Mouse (Mus musculus): Measurements from ENCODE around the gene Clec12a. TPM values are rescaled to one million over a fixed set of nuclear protein-coding genes. Genes with fewer than 3 reads are reported as not detected.

Gene Clec12a
- polyA plus RNA-seq, 1 experiment from 2014 or later = 0.31 TPM

GRCm38 (mm10) chr6:129359515-129359914 lies 17.0 kb downstream of the Clec12a start:
- H3K4me2 ChIP-seq = no peak overlapping the region
- H3K36me3 ChIP-seq (ENCODE audit: control insufficient read depth, insufficient read depth, low read length) = no peaks in the 10 kb centered on the region
- H3K4me3 ChIP-seq (ENCODE audit: low read depth, low read length) = no peak overlapping the region
- no peak for ATAC-seq (replicated peaks; ENCODE audit: insufficient number of reproducible peaks, low FRiP score, low TSS enrichment)
- H3K9me3 ChIP-seq (replicated peaks; ENCODE audit: control insufficient read depth, low read length) = no peaks in the 10 kb centered on the region
- no peaks in the 10 kb centered on the region for H3K27me3 ChIP-seq (ENCODE audit: control insufficient read depth, insufficient read depth, low read length)
- no peak overlapping the region for H3K9ac ChIP-seq (ENCODE audit: low read depth, low read length)
- 87% methylated on average over 2 of the region's 2 CpGs for WGBS (ENCODE audit: insufficient replicate concordance)
- H3K27ac ChIP-seq (ENCODE audit: low read depth, low read length) = no peak overlapping the region
- no peaks in the 10 kb centered on the region for H3K4me1 ChIP-seq (ENCODE audit: control insufficient read depth, insufficient read depth, low read length)

GRCm38 (mm10) chr6:129363942-129364341 lies 21.5 kb downstream of the Clec12a start:
- H3K4me3 ChIP-seq (ENCODE audit: low read depth, low read length) = no peak overlapping the region
- no peak overlapping the region for H3K4me2 ChIP-seq
- no peak overlapping the region for H3K9ac ChIP-seq (ENCODE audit: low read depth, low read length)
- no peaks in the 10 kb centered on the region for H3K4me1 ChIP-seq (ENCODE audit: control insufficient read depth, insufficient read depth, low read length)
- no peak for ATAC-seq (replicated peaks; ENCODE audit: insufficient number of reproducible peaks, low FRiP score, low TSS enrichment)
- H3K27ac ChIP-seq (ENCODE audit: low read depth, low read length) = no peak overlapping the region
- H3K36me3 ChIP-seq (ENCODE audit: control insufficient read depth, insufficient read depth, low read length) = no peaks in the 10 kb centered on the region
- WGBS (ENCODE audit: insufficient replicate concordance) = 8% methylated on average over 1 of the region's 1 CpGs
- no peaks in the 10 kb centered on the region for H3K9me3 ChIP-seq (replicated peaks; ENCODE audit: control insufficient read depth, low read length)
- H3K27me3 ChIP-seq (ENCODE audit: control insufficient read depth, insufficient read depth, low read length) = no peaks in the 10 kb centered on the region

GRCm38 (mm10) chr6:129365959-129366359 lies 23.5 kb downstream of the Clec12a start:
- H3K4me3 ChIP-seq (ENCODE audit: low read depth, low read length) = no peak overlapping the region
- H3K27me3 ChIP-seq (ENCODE audit: control insufficient read depth, insufficient read depth, low read length) = no peaks in the 10 kb centered on the region
- no peak for ATAC-seq (replicated peaks; ENCODE audit: insufficient number of reproducible peaks, low FRiP score, low TSS enrichment)
- no peaks in the 10 kb centered on the region for H3K9me3 ChIP-seq (replicated peaks; ENCODE audit: control insufficient read depth, low read length)
- H3K4me2 ChIP-seq = no peak overlapping the region
- no peaks in the 10 kb centered on the region for H3K4me1 ChIP-seq (ENCODE audit: control insufficient read depth, insufficient read depth, low read length)
- 16% methylated on average over 6 of the region's 6 CpGs for WGBS (ENCODE audit: insufficient replicate concordance)
- no peak overlapping the region for H3K9ac ChIP-seq (ENCODE audit: low read depth, low read length)
- H3K27ac ChIP-seq (ENCODE audit: low read depth, low read length) = no peak overlapping the region
- no peaks in the 10 kb centered on the region for H3K36me3 ChIP-seq (ENCODE audit: control insufficient read depth, insufficient read depth, low read length)

- Histone ChIP-seq H3K9me3 (replicated peaks; ENCODE audit: control insufficient read depth, low read length) (no peaks in the 10 kb centered on the region), H3K4me3 (ENCODE audit: low read depth, low read length) (no peak overlapping the region)
Observed at GRCm38 (mm10) chr6:129369374-129370132, 27.1 kb downstream of the Clec12a start.

DNA sequence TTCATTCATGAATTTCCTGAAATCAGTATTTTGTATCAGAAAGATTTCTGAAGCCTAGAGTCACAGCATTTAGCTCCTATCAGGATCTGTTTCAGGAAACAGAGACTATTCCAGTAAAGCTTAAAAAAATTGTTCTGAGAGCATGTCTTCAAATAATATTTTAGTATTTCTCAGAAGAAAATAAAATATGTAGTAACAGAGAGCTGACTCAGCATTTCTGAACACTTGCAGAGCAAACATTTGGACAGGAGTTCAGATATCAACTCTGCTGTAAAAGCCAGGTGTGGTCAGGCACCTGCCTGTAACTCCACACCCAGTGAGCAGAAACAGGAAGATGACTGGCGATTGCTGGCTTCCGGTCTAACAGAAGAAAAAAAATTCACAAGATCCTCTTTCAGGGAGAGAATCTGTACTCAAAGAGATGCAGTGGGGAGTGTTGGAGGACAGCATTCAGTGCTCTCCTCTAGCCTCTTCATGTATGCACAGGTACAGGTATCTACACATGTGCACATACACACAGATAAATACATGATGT lies 32.5 kb downstream of the Clec12a start:
- Histone ChIP-seq H3K4me1 (ENCODE audit: control insufficient read depth, insufficient read depth, low read length) (no peaks in the 10 kb centered on the region), H3K9ac (ENCODE audit: low read depth, low read length) (no peak overlapping the region), H3K9me3 (replicated peaks; ENCODE audit: control insufficient read depth, low read length) (no peaks in the 10 kb centered on the region), H3K4me2 (no peak overlapping the region), H3K36me3 (ENCODE audit: control insufficient read depth, insufficient read depth, low read length) (no peaks in the 10 kb centered on the region), H3K27ac (ENCODE audit: low read depth, low read length) (no peak overlapping the region), H3K27me3 (ENCODE audit: control insufficient read depth, insufficient read depth, low read length) (no peaks in the 10 kb centered on the region), H3K4me3 (ENCODE audit: low read depth, low read length) (no peak overlapping the region)
- ATAC-seq (replicated peaks; ENCODE audit: insufficient number of reproducible peaks, low FRiP score, low TSS enrichment) = no peak
- WGBS (ENCODE audit: insufficient replicate concordance) = 78% methylated on average over 2 of the region's 2 CpGs

More at GRCm38 (mm10) chr6:129369374-129370132, 27.1 kb downstream of the Clec12a start:
- no peaks in the 10 kb centered on the region for H3K27me3 ChIP-seq (ENCODE audit: control insufficient read depth, insufficient read depth, low read length)
- H3K9ac ChIP-seq (ENCODE audit: low read depth, low read length) = no peak overlapping the region
- no peak overlapping the region for H3K4me2 ChIP-seq
- no peak overlapping the region for H3K27ac ChIP-seq (ENCODE audit: low read depth, low read length)
- no peaks in the 10 kb centered on the region for H3K36me3 ChIP-seq (ENCODE audit: control insufficient read depth, insufficient read depth, low read length)
- WGBS (ENCODE audit: insufficient replicate concordance) = 58% methylated on average over 7 of the region's 7 CpGs
- H3K4me1 ChIP-seq (ENCODE audit: control insufficient read depth, insufficient read depth, low read length) = no peaks in the 10 kb centered on the region
- ATAC-seq (replicated peaks; ENCODE audit: insufficient number of reproducible peaks, low FRiP score, low TSS enrichment) = no peak

DNA sequence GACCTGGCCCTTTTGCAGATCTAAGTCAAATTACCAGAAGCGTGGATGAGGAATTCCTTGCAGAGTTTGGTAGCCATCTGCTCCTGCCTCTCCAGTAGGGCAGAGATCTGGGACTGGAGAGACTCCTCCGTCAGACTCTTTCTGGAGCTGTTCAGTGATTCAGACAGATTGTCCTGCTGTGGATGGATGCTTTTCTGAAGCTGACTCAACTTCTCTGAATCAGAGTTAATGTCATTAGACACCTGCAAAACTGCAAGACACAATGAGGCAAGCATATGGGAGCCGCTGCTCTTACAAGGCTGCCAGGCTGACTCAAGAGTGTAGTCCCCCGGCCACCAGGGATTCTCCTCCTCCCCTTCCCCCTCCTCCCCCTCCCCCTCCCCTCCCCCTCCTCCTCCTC lies 38.0 kb downstream of the Clec12a start:
- Histone ChIP-seq H3K27ac (ENCODE audit: low read depth, low read length) (no peak overlapping the region), H3K36me3 (ENCODE audit: control insufficient read depth, insufficient read depth, low read length) (no peaks in the 10 kb centered on the region)
- WGBS (ENCODE audit: insufficient replicate concordance) = 51% methylated on average over 4 of the region's 4 CpGs

DNA sequence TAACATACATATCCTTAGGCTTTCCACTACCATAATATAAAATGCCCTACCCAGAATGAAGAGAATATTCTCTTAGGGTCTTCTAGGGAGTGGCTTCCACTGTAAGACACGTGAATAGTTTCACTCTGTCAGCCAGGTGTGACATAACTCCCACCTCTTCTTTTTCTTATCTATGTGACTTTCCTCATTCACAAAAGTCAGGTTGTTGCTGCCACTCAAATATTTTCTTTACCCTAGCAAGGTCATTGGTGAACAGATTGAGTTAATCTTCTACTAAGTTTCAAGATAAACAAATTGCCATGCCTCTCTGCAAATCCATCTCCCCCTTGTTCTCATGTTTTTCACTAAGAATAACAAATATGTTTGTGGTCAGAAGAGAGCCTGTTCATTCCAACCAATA lies 39.2 kb downstream of the Clec12a start:
- H3K4me2 ChIP-seq = no peak overlapping the region
- H3K4me1 ChIP-seq (ENCODE audit: control insufficient read depth, insufficient read depth, low read length) = no peaks in the 10 kb centered on the region; the same call in 1 of the 2 replicates
- H3K27me3 ChIP-seq (ENCODE audit: control insufficient read depth, insufficient read depth, low read length) = no peaks in the 10 kb centered on the region
- H3K27ac ChIP-seq (ENCODE audit: low read depth, low read length) = no peak overlapping the region
- no peak for ATAC-seq (replicated peaks; ENCODE audit: insufficient number of reproducible peaks, low FRiP score, low TSS enrichment)
- no peaks in the 10 kb centered on the region for H3K9me3 ChIP-seq (replicated peaks; ENCODE audit: control insufficient read depth, low read length)
- H3K4me3 ChIP-seq (ENCODE audit: low read depth, low read length) = no peak overlapping the region
- H3K9ac ChIP-seq (ENCODE audit: low read depth, low read length) = no peak overlapping the region
- no peaks in the 10 kb centered on the region for H3K36me3 ChIP-seq (ENCODE audit: control insufficient read depth, insufficient read depth, low read length)
- WGBS (ENCODE audit: insufficient replicate concordance) = 54% methylated on average over 1 of the region's 1 CpGs

More for the DNA sequence above, 38.0 kb downstream of the Clec12a start:
- H3K4me2 ChIP-seq = no peak overlapping the region
- ATAC-seq (replicated peaks; ENCODE audit: insufficient number of reproducible peaks, low FRiP score, low TSS enrichment) = no peak
- H3K27me3 ChIP-seq (ENCODE audit: control insufficient read depth, insufficient read depth, low read length) = no peaks in the 10 kb centered on the region
- no peaks in the 10 kb centered on the region; the same call in 1 of the 2 replicates for H3K4me1 ChIP-seq (ENCODE audit: control insufficient read depth, insufficient read depth, low read length)
- H3K4me3 ChIP-seq (ENCODE audit: low read depth, low read length) = no peak overlapping the region
- H3K9me3 ChIP-seq (replicated peaks; ENCODE audit: control insufficient read depth, low read length) = no peaks in the 10 kb centered on the region
- H3K9ac ChIP-seq (ENCODE audit: low read depth, low read length) = no peak overlapping the region

DNA sequence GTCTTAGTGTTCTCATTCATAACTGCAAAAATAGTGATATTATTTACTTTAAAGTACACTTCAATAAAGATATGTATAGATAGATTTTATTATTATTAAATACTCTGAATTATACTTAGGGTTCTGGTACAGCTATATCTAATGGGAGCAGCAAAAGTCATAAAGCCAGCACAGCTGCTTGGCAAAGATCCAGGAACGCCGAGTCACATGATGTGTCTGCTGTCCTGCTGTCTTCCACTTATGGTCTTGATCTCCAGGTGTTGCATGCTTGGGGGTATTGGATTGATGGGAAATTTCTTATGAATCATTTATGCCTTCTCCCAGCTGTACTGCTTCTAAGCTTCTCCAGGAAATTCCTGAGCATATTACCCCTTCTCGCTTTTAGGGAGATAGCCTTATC lies 41.0 kb downstream of the Clec12a start:
- no peak for ATAC-seq (replicated peaks; ENCODE audit: insufficient number of reproducible peaks, low FRiP score, low TSS enrichment)
- H3K27ac ChIP-seq (ENCODE audit: low read depth, low read length) = no peak overlapping the region
- no peaks in the 10 kb centered on the region for H3K36me3 ChIP-seq (ENCODE audit: control insufficient read depth, insufficient read depth, low read length)
- H3K9me3 ChIP-seq (replicated peaks; ENCODE audit: control insufficient read depth, low read length) = no peaks in the 10 kb centered on the region
- no peak overlapping the region for H3K4me2 ChIP-seq
- WGBS (ENCODE audit: insufficient replicate concordance) = 62% methylated on average over 3 of the region's 3 CpGs
- H3K4me3 ChIP-seq (ENCODE audit: low read depth, low read length) = no peak overlapping the region
- no peak overlapping the region for H3K9ac ChIP-seq (ENCODE audit: low read depth, low read length)
- H3K4me1 ChIP-seq (ENCODE audit: control insufficient read depth, insufficient read depth, low read length) = no peaks in the 10 kb centered on the region; the same call in 1 of the 2 replicates
- no peaks in the 10 kb centered on the region for H3K27me3 ChIP-seq (ENCODE audit: control insufficient read depth, insufficient read depth, low read length)

- H3K27ac ChIP-seq (ENCODE audit: low read depth, low read length) = no peak overlapping the region
- 62% methylated on average over 4 of the region's 4 CpGs for WGBS (ENCODE audit: insufficient replicate concordance)
- H3K4me3 ChIP-seq (ENCODE audit: low read depth, low read length) = no peak overlapping the region
- no peak overlapping the region for H3K9ac ChIP-seq (ENCODE audit: low read depth, low read length)
- ATAC-seq (replicated peaks; ENCODE audit: insufficient number of reproducible peaks, low FRiP score, low TSS enrichment) = no peak
- no peaks in the 10 kb centered on the region for H3K9me3 ChIP-seq (replicated peaks; ENCODE audit: control insufficient read depth, low read length)
- H3K36me3 ChIP-seq (ENCODE audit: control insufficient read depth, insufficient read depth, low read length) = no peaks in the 10 kb centered on the region
- H3K4me1 ChIP-seq (ENCODE audit: control insufficient read depth, insufficient read depth, low read length) = no peaks in the 10 kb centered on the region; the same call in 1 of the 2 replicates
- no peaks in the 10 kb centered on the region for H3K27me3 ChIP-seq (ENCODE audit: control insufficient read depth, insufficient read depth, low read length)
- no peak overlapping the region for H3K4me2 ChIP-seq
Observed at GRCm38 (mm10) chr6:129385000-129385399, 42.5 kb downstream of the Clec12a start.
